Mouse (Mus musculus) right cerebral cortex, adult 2 months (tissue): Measurements from ENCODE around the gene Hpd.

Source experiments
- DNase-seq, 2 experiments: peaks; one replicate each; pipeline ENCODE4 v3.0.0; 2021 to 2022; ENCODE audit warnings: low spot score in 2 of 2

Hpd gene

GRCm38 (mm10) chr5:123147569-123147968 lies 35.0 kb downstream of the Hpd start:
- no peak for DNase-seq

- no peak for DNase-seq
Observed at GRCm38 (mm10) chr5:123146357-123146756, 36.2 kb downstream of the Hpd start.

- no peak for DNase-seq
Observed at GRCm38 (mm10) chr5:123144746-123145590, 37.6 kb downstream of the Hpd start.

- DNase-seq: no peak
Observed at GRCm38 (mm10) chr5:123143971-123144745, 38.4 kb downstream of the Hpd start.

GRCm38 (mm10) chr5:123143251-123143970 lies 39.1 kb downstream of the Hpd start:
- peak; percentile 43 to 55 for DNase-seq

- peak; percentile 46 to 55 for DNase-seq
Observed at GRCm38 (mm10) chr5:123142161-123143157, 40.1 kb downstream of the Hpd start, which contains the start of gene Setd1b. Setd1b (plus strand) TSS chr5:123142193.

- DNase-seq: peak in 1 of 2 experiments; percentile 58
Observed at GRCm38 (mm10) chr5:123141555-123142160, 40.9 kb downstream of the Hpd start.

- DNase-seq: peak; percentile 94 to 98
Observed at GRCm38 (mm10) chr5:123140694-123141554, 41.6 kb downstream of the Hpd start.

GRCm38 (mm10) chr5:123139722-123140627 lies 42.6 kb downstream of the Hpd start:
- DNase-seq: peak in 1 of 2 experiments; percentile 40

GRCm38 (mm10) chr5:123138953-123139721 lies 43.4 kb downstream of the Hpd start:
- DNase-seq: peak; percentile 86 to 88

GRCm38 (mm10) chr5:123138230-123138911 lies 44.2 kb downstream of the Hpd start:
- peak in 1 of 2 experiments; percentile 50 for DNase-seq

GRCm38 (mm10) chr5:123137910-123138229 lies 44.7 kb downstream of the Hpd start:
- peak in 1 of 2 experiments; percentile 35 for DNase-seq

- DNase-seq: peak; percentile 67 to 70
Observed at GRCm38 (mm10) chr5:123137044-123137909, 45.2 kb downstream of the Hpd start.

- DNase-seq: peak; percentile 82 to 85
Observed at GRCm38 (mm10) chr5:123136361-123137043, 46.0 kb downstream of the Hpd start.
